Mouse (Mus musculus): Measurements from ENCODE around the gene Pm20d1. TPM values are rescaled to one million over a fixed set of nuclear protein-coding genes. Genes with fewer than 3 reads are reported as not detected.

The Pm20d1 gene
- polyA plus RNA-seq, 1 experiment from 2014 or later: 0.70 TPM

DNA sequence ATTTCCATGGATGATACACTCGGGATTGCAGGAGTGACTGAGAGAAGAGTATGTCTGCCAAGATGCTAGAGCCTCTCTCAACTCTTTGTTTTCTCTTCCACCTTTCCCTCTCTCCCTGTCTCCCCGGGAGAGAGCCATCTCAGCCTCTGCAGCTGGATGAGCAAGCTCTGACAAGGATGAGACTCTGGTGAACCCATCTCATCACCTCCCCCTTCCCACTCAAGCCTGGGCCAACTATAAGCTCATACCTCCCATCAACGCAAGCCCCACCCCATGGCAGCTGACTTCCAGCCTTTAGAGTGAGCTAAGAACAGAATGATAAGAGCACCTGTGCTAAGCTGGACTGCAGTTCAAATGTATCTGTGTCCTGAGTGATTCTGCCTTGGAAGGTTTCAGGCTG is 27.9 kb upstream of the Pm20d1 start:
- Histone ChIP-seq H3K4me2 (ENCODE audit: low read depth, low read length) (no peak overlapping the region), H3K27ac (ENCODE audit: low read length) (no peak overlapping the region), H3K9ac (ENCODE audit: low read length) (no peak overlapping the region), H3K27me3 (ENCODE audit: control insufficient read depth, insufficient read depth, low read depth, low read length) (no peaks in the 10 kb centered on the region), H3K4me1 (replicated peaks; ENCODE audit: control insufficient read depth, insufficient read depth, low read length) (peaks cover 4% of the 10 kb centered on the region), H3K4me3 (ENCODE audit: low read length) (no peak overlapping the region), H3K36me3 (ENCODE audit: control insufficient read depth, insufficient read depth, low read length) (no peaks in the 10 kb centered on the region), H3K9me3 (ENCODE audit: control insufficient read depth, low read length) (no peaks in the 10 kb centered on the region)
- ATAC-seq (ENCODE audit: low read depth): no peak
- 63% methylated on average over 3 of the region's 3 CpGs for WGBS

DNA sequence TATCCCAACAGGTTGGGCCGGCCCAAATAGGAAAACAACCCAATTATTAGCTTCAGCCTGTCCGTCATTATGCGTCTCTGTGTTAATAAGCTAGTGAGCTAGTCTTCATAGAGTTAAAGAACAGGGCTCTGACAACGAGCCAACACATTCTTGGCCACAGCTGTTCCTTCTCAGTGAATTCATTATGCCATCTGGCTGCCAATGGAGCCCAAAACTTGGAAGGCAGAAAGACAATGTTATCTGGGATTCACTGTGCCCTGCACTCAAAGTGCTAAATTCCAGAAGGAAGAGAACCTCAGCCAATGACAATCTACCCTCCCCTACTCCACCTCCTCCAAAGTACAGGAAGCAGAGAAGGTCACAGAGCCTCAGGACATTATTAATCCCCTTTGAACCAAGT is 26.5 kb upstream of the Pm20d1 start:
- Histone ChIP-seq H3K27ac (ENCODE audit: low read length) (no peak overlapping the region), H3K36me3 (ENCODE audit: control insufficient read depth, insufficient read depth, low read length) (no peaks in the 10 kb centered on the region), H3K4me2 (ENCODE audit: low read depth, low read length) (no peak overlapping the region), H3K9ac (ENCODE audit: low read length) (no peak overlapping the region), H3K4me3 (ENCODE audit: low read length) (no peak overlapping the region), H3K9me3 (ENCODE audit: control insufficient read depth, low read length) (no peaks in the 10 kb centered on the region), H3K4me1 (replicated peaks; ENCODE audit: control insufficient read depth, insufficient read depth, low read length) (no peaks in the 10 kb centered on the region), H3K27me3 (ENCODE audit: control insufficient read depth, insufficient read depth, low read depth, low read length) (no peaks in the 10 kb centered on the region)
- WGBS: 57% methylated on average over 4 of the region's 4 CpGs
- 0 out of 2 replicates have a peak, but pooled peaks have one; percentile 20 for ATAC-seq (ENCODE audit: low read depth)

DNA sequence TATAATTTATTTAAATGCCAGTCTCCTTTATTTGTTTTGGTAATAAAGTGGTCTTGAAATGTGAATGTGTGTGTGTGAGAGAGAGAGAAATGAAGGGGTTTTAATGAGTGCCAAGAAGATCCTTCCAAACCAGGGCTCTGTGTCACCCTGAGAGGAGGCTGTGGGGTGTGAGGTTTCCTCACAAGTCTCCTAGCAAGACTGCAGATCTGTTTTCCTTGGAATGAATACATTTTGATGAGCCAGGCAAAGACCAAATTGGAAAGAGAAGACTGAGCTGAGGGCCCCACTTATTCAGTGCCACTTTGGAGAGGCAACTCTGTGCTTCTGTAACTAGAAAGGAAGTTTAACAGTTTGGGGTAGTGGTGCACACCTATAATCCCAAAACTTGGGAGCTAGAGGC is 25.7 kb upstream of the Pm20d1 start:
- H3K27me3 ChIP-seq (ENCODE audit: control insufficient read depth, insufficient read depth, low read depth, low read length): no peaks in the 10 kb centered on the region
- no peak overlapping the region for H3K4me2 ChIP-seq (ENCODE audit: low read depth, low read length)
- H3K4me3 ChIP-seq (ENCODE audit: low read length): no peak overlapping the region
- no peak overlapping the region for H3K9ac ChIP-seq (ENCODE audit: low read length)
- H3K9me3 ChIP-seq (ENCODE audit: control insufficient read depth, low read length): no peaks in the 10 kb centered on the region
- no peaks in the 10 kb centered on the region for H3K4me1 ChIP-seq (replicated peaks; ENCODE audit: control insufficient read depth, insufficient read depth, low read length)
- no peak for ATAC-seq (ENCODE audit: low read depth)
- H3K36me3 ChIP-seq (ENCODE audit: control insufficient read depth, insufficient read depth, low read length): no peaks in the 10 kb centered on the region
- H3K27ac ChIP-seq (ENCODE audit: low read length): no peak overlapping the region

DNA sequence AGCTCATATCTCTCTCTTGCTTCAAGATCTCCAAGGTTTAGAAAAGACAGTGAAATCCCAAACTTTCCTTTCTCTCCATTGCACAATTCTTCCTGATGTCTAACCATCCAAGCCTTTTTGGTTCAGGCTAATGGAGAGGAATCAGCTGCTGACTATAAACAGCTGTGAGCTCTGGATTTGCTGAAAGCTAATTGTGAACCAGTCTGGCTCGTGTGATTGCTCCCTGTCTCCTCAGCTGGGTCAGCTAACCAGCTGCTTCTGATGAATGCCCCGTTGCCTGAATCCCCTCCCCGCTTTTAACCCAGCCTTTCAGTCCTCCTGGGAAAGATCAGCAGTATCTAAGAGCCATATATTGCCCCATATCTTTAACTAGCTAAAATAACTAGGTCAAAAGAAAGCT is 2.6 kb upstream of the Pm20d1 start:
- ATAC-seq (ENCODE audit: low read depth): peak; percentile 75
- Histone ChIP-seq H3K27ac (ENCODE audit: low read length) (no peak overlapping the region), H3K9ac (ENCODE audit: low read length) (no peak overlapping the region), H3K4me2 (ENCODE audit: low read depth, low read length) (no peak overlapping the region), H3K27me3 (ENCODE audit: control insufficient read depth, insufficient read depth, low read depth, low read length) (peaks cover 9% of the 10 kb centered on the region; the same call in 1 of the 2 replicates), H3K9me3 (ENCODE audit: control insufficient read depth, low read length) (no peaks in the 10 kb centered on the region), H3K36me3 (ENCODE audit: control insufficient read depth, insufficient read depth, low read length) (no peaks in the 10 kb centered on the region), H3K4me1 (replicated peaks; ENCODE audit: control insufficient read depth, insufficient read depth, low read length) (no peaks in the 10 kb centered on the region; the same call in 1 of the 2 replicates), H3K4me3 (ENCODE audit: low read length) (no peak overlapping the region)
- 42% methylated on average over 3 of the region's 3 CpGs for WGBS

DNA sequence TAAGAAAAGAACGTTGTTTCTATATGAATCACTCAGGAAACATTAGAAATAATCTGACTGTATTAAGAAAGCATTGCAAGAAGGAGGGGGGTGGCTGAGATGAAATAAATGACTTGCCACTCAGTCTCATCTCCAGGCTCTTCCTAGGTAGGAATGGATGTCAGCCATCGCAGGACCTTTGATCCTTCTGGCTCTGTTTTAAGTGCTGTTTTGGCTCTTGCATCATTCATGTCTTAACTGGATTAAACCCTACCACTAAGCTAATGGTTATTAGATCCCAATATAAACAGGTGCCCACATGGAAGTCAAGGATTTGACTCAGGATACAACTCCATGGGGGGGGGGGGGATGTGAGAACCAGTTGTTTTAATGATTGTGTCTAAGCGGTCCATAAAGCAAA is 2.0 kb upstream of the Pm20d1 start:
- 74% methylated on average over 3 of the region's 3 CpGs for WGBS
- H3K4me3 ChIP-seq (ENCODE audit: low read length): no peak overlapping the region
- no peak overlapping the region for H3K27ac ChIP-seq (ENCODE audit: low read length)
- H3K27me3 ChIP-seq (ENCODE audit: control insufficient read depth, insufficient read depth, low read depth, low read length): peaks cover 9% of the 10 kb centered on the region; the same call in 1 of the 2 replicates
- H3K4me1 ChIP-seq (replicated peaks; ENCODE audit: control insufficient read depth, insufficient read depth, low read length): no peaks in the 10 kb centered on the region; the same call in 1 of the 2 replicates
- H3K9ac ChIP-seq (ENCODE audit: low read length): no peak overlapping the region
- ATAC-seq (ENCODE audit: low read depth): no peak
- H3K4me2 ChIP-seq (ENCODE audit: low read depth, low read length): no peak overlapping the region
- no peaks in the 10 kb centered on the region for H3K9me3 ChIP-seq (ENCODE audit: control insufficient read depth, low read length)
- no peaks in the 10 kb centered on the region for H3K36me3 ChIP-seq (ENCODE audit: control insufficient read depth, insufficient read depth, low read length)

DNA sequence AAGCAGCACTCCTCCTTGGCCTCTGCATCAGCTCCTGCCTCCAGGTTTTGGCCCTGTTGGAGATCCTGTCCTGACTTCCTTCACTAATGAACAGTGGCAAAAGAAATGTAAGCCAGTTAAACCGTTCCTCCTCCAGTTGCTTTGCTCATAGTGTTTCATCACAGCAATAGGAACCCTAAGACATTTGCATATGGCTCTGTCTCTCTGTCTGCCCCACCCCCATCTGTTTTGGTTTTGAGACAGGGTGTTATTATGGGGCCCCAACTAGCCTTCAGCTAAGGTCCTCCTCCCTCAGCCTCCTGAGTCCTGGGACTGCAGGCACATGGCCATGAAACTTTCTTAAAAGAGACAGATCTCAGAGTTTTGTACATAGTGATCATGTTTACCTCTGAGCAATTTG is 2.8 kb downstream of the Pm20d1 start:
- no peaks in the 10 kb centered on the region; the same call in 1 of the 2 replicates for H3K4me1 ChIP-seq (replicated peaks; ENCODE audit: control insufficient read depth, insufficient read depth, low read length)
- WGBS: 50% methylated on average over 1 of the region's 1 CpGs
- H3K4me2 ChIP-seq (ENCODE audit: low read depth, low read length): no peak overlapping the region
- ATAC-seq (ENCODE audit: low read depth): no peak
- no peaks in the 10 kb centered on the region for H3K36me3 ChIP-seq (ENCODE audit: control insufficient read depth, insufficient read depth, low read length)
- H3K4me3 ChIP-seq (ENCODE audit: low read length): no peak overlapping the region
- H3K9ac ChIP-seq (ENCODE audit: low read length): no peak overlapping the region
- peaks cover 9% of the 10 kb centered on the region; the same call in 1 of the 2 replicates for H3K27me3 ChIP-seq (ENCODE audit: control insufficient read depth, insufficient read depth, low read depth, low read length)
- H3K9me3 ChIP-seq (ENCODE audit: control insufficient read depth, low read length): no peaks in the 10 kb centered on the region
- H3K27ac ChIP-seq (ENCODE audit: low read length): no peak overlapping the region

DNA sequence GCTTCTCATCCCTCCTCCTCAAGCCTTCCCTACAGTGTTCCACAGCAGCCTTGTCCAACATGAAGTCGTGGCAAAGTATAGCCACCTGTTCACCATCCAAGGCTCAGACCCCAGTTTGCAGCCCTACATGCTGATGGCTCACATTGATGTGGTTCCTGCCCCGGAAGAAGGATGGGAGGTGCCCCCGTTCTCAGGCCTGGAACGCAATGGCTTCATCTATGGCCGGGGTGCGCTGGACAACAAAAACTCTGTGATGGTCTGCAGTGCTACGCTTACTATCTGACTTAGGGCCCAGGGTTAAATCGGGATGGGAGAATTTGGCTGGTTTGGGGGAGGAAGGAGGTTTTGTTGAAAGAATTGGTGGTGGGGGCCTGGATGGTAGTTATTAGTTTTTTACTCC is 3.9 kb downstream of the Pm20d1 start:
- Histone ChIP-seq H3K9me3 (ENCODE audit: control insufficient read depth, low read length) (no peaks in the 10 kb centered on the region), H3K4me2 (ENCODE audit: low read depth, low read length) (no peak overlapping the region), H3K27ac (ENCODE audit: low read length) (no peak overlapping the region), H3K4me3 (ENCODE audit: low read length) (no peak overlapping the region), H3K4me1 (replicated peaks; ENCODE audit: control insufficient read depth, insufficient read depth, low read length) (no peaks in the 10 kb centered on the region; the same call in 1 of the 2 replicates), H3K9ac (ENCODE audit: low read length) (no peak overlapping the region), H3K27me3 (ENCODE audit: control insufficient read depth, insufficient read depth, low read depth, low read length) (peaks cover 9% of the 10 kb centered on the region; the same call in 1 of the 2 replicates), H3K36me3 (ENCODE audit: control insufficient read depth, insufficient read depth, low read length) (no peaks in the 10 kb centered on the region)
- no peak for ATAC-seq (ENCODE audit: low read depth)
- 92% methylated on average over 8 of the region's 8 CpGs for whole genome bisulfite sequencing

DNA sequence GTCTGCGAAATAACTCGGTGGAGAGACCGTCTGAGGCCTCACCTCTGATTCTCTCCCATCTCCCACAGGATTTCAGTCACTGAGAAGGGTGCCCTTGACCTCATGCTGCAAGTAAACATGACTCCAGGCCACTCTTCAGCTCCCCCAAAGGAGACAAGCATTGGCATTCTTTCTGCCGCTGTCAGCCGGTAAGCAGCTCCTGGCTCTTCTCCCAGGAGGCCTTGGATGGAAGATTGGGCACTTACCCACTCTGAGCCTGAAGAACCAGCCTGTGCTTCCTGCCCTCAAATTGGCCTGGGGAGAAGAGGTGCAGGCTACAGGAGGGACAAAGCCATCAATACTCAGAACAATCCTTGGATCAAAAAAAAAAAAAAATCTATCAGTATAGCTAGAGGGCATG is 5.5 kb downstream of the Pm20d1 start:
- no peaks in the 10 kb centered on the region for H3K36me3 ChIP-seq (ENCODE audit: control insufficient read depth, insufficient read depth, low read length)
- no peak overlapping the region for H3K4me3 ChIP-seq (ENCODE audit: low read length)
- peaks cover 8% of the 10 kb centered on the region; the same call in 1 of the 2 replicates for H3K27me3 ChIP-seq (ENCODE audit: control insufficient read depth, insufficient read depth, low read depth, low read length)
- ATAC-seq (ENCODE audit: low read depth): no peak
- H3K27ac ChIP-seq (ENCODE audit: low read length): no peak overlapping the region
- H3K4me2 ChIP-seq (ENCODE audit: low read depth, low read length): no peak overlapping the region
- H3K9me3 ChIP-seq (ENCODE audit: control insufficient read depth, low read length): no peaks in the 10 kb centered on the region
- WGBS: 68% methylated on average over 5 of the region's 5 CpGs
- H3K9ac ChIP-seq (ENCODE audit: low read length): no peak overlapping the region
- H3K4me1 ChIP-seq (replicated peaks; ENCODE audit: control insufficient read depth, insufficient read depth, low read length): no peaks in the 10 kb centered on the region

DNA sequence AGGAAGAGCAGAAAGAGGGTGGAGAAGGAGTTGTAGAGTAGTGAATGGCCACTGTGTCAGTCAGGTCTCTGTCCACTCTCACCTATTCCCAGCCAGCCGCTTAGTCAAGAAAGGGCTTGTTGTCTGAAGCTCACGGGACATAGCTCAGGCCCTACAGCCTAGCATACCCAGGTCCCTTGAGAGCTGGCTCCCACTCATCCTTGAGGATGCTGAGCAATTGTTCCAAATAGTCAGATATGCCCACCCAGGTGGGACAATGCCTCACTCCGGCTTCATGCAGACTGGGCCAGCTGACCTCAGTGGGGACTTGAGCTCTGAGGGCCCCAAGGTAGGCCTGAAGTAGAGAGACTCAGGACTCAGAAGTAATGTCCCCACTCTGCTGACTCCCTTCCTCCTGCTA is 7.0 kb downstream of the Pm20d1 start:
- Histone ChIP-seq H3K4me2 (ENCODE audit: low read depth, low read length) (no peak overlapping the region), H3K4me1 (replicated peaks; ENCODE audit: control insufficient read depth, insufficient read depth, low read length) (no peaks in the 10 kb centered on the region), H3K27ac (ENCODE audit: low read length) (no peak overlapping the region), H3K9ac (ENCODE audit: low read length) (no peak overlapping the region), H3K36me3 (ENCODE audit: control insufficient read depth, insufficient read depth, low read length) (no peaks in the 10 kb centered on the region), H3K4me3 (ENCODE audit: low read length) (no peak overlapping the region), H3K9me3 (ENCODE audit: control insufficient read depth, low read length) (no peaks in the 10 kb centered on the region), H3K27me3 (ENCODE audit: control insufficient read depth, insufficient read depth, low read depth, low read length) (no peaks in the 10 kb centered on the region)
- WGBS: 87% methylated on average over 3 of the region's 3 CpGs
- no peak for ATAC-seq (ENCODE audit: low read depth)

DNA sequence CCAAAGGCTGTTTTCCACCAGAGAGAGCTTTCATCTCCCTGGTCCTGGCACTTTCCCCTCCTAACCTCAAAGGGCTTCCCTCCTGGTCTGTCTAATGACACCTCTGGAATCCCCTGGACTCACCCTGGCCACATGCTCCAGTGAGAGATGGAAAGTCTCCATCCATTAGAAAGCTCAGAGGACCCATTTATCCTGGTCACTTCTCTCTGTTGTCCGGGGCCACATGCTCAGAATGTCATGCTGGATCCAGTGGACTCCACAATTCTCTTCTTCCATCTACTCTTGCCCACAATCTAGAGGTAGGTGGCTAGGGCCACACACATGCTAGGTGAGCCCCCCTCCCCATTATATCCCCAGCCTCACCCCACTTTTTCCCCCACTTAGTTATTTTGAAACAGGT is 11.8 kb downstream of the Pm20d1 start:
- H3K36me3 ChIP-seq (ENCODE audit: control insufficient read depth, insufficient read depth, low read length): no peaks in the 10 kb centered on the region
- ATAC-seq (ENCODE audit: low read depth): no peak
- no peak overlapping the region for H3K4me2 ChIP-seq (ENCODE audit: low read depth, low read length)
- H3K4me1 ChIP-seq (replicated peaks; ENCODE audit: control insufficient read depth, insufficient read depth, low read length): no peaks in the 10 kb centered on the region
- H3K27ac ChIP-seq (ENCODE audit: low read length): no peak overlapping the region
- H3K4me3 ChIP-seq (ENCODE audit: low read length): no peak overlapping the region
- 73% methylated on average over 1 of the region's 1 CpGs for WGBS
- no peaks in the 10 kb centered on the region for H3K9me3 ChIP-seq (ENCODE audit: control insufficient read depth, low read length)
- no peaks in the 10 kb centered on the region for H3K27me3 ChIP-seq (ENCODE audit: control insufficient read depth, insufficient read depth, low read depth, low read length)
- H3K9ac ChIP-seq (ENCODE audit: low read length): no peak overlapping the region

Measured in lung, embryonic 16.5 days (tissue).